Mouse (Mus musculus): ENCODE measurements around the gene Tpp1.

DNA sequence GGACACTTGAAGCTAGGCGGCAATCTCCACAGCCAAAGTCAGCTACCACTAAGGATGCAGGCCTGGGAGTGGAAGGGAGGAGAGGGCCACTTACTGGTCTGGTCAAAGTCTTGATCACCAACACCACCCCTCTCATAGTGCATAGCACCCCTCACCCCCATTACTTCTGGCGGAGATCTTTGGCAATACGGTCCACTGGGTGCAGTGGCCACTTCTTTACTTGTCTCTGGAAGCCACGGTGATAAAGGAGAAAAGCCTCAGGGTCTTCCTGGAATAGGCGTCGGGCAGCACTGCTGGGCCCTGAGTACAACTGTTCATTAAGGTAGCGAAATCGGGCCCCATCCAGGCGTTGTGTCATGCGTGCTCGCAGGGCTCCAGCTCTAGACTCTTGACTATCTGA, 18.2 kb downstream of the Tpp1 start:
- TF ChIP-seq POLR2A (IDR thresholded peaks at IDR 0.05; ENCODE audit: extremely low read depth, insufficient read depth, low read length) (no peak), CTCF (IDR thresholded peaks at IDR 0.05; ENCODE audit: extremely low read depth, insufficient read depth, low read length) (no peak)
